Mouse (Mus musculus): ENCODE measurements at regions not wholly inside any gene's neighbourhood (a gene's known extent, or its start where the extent isn't known, plus 50 kb on each side); places are given as distances from the start of the nearest gene placed in this dataset.

DNA sequence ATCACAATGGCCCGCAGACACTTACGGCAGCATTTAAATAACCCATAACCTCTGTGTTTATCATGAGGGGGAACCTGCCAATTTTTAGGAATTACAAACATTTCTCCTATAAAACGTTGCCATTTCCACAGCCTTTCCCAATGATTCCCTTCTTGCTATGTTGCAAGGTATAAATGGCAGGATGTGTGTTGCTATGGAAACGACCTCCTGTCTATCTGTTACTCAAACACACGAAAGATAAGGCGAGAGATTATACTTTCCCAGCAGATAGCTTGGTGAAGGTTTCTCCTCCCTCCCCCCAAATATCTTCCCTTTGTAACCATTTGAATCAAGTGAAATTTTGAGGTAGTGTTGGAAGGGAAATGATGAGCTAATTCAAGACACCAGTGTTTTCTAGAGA, 509.8 kb upstream of the Mon1b start:
- no peak overlapping the region for H3K4me3 ChIP-seq (ENCODE audit: low read depth, low read length)
- H3K27ac ChIP-seq (ENCODE audit: low read depth) = no peak overlapping the region
- H3K9ac ChIP-seq (ENCODE audit: low read length) = no peak overlapping the region
- ATAC-seq (replicated peaks; ENCODE audit: low FRiP score, low TSS enrichment, low read depth) (no peak), DNase-seq (ENCODE audit: low spot score) (no peak)
- WGBS = 44% methylated on average over 6 of the region's 6 CpGs
- H3K27me3 ChIP-seq (replicated peaks; ENCODE audit: control insufficient read depth, insufficient read depth, low read length) = no peaks in the 10 kb centered on the region
- no peaks in the 10 kb centered on the region for H3K4me1 ChIP-seq (replicated peaks; ENCODE audit: control insufficient read depth, insufficient read depth, low read length)
- H3K4me2 ChIP-seq (ENCODE audit: low read length) = no peak overlapping the region
- no peaks in the 10 kb centered on the region for H3K36me3 ChIP-seq (ENCODE audit: control insufficient read depth, insufficient read depth, low read length)
- no peaks in the 10 kb centered on the region for H3K9me3 ChIP-seq (ENCODE audit: control insufficient read depth, low read length)

DNA sequence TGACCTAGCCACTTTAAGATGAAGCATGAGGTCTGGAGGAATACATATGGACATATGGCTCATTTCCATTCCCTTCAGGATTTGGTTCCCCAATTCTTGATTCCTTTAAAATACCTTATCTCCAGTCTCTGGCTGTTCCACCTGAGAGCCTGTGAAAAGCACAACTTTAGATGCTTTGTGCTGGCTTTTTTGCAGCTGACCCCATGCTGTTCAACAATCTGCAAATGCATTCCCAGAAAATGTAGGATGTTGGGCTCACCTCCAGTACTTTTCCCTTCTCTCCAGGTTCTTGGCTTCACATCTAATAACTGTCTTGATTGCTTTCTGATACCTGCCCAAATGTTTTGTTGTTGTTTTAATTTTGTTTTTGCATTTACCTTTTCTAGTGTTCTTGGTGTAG, 498.0 kb upstream of the Mon1b start:
- Histone ChIP-seq H3K36me3 (ENCODE audit: control insufficient read depth, insufficient read depth, low read length) (no peaks in the 10 kb centered on the region), H3K27me3 (replicated peaks; ENCODE audit: control insufficient read depth, insufficient read depth, low read length) (no peaks in the 10 kb centered on the region), H3K9me3 (ENCODE audit: control insufficient read depth, low read length) (no peaks in the 10 kb centered on the region), H3K27ac (ENCODE audit: low read depth) (no peak overlapping the region), H3K4me3 (ENCODE audit: low read depth, low read length) (no peak overlapping the region), H3K9ac (ENCODE audit: low read length) (no peak overlapping the region), H3K4me2 (ENCODE audit: low read length) (no peak overlapping the region), H3K4me1 (replicated peaks; ENCODE audit: control insufficient read depth, insufficient read depth, low read length) (no peaks in the 10 kb centered on the region)
- no peak for ATAC-seq (replicated peaks; ENCODE audit: low FRiP score, low TSS enrichment, low read depth)
- no peak for DNase-seq (ENCODE audit: low spot score)

DNA sequence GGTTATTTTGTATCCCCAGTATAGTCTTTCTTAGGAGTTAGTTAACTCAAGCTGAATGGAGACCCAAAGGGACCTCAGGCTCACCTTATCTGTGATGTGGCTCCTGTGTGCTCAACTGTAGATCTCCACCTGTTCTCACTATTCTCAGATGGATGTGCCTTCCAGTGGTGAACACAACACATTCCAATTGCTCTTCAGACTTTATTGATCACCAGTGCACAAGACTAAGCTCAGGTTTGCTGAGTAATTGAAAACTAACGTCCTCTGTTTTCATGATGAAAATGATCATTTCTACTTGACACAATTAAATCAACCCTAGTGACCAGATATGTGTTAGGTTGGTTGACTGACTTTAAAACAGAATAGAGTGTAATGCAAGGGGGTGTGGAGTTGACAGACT, 495.4 kb upstream of the Mon1b start:
- no peak overlapping the region for H3K27ac ChIP-seq (ENCODE audit: low read depth)
- no peak overlapping the region for H3K4me3 ChIP-seq (ENCODE audit: low read depth, low read length)
- no peak for ATAC-seq (replicated peaks; ENCODE audit: low FRiP score, low TSS enrichment, low read depth)
- no peaks in the 10 kb centered on the region for H3K9me3 ChIP-seq (ENCODE audit: control insufficient read depth, low read length)
- 86% methylated on average over 1 of the region's 1 CpGs for WGBS
- H3K36me3 ChIP-seq (ENCODE audit: control insufficient read depth, insufficient read depth, low read length) = no peaks in the 10 kb centered on the region
- H3K9ac ChIP-seq (ENCODE audit: low read length) = no peak overlapping the region
- no peaks in the 10 kb centered on the region for H3K27me3 ChIP-seq (replicated peaks; ENCODE audit: control insufficient read depth, insufficient read depth, low read length)
- no peak for DNase-seq (ENCODE audit: low spot score)
- no peaks in the 10 kb centered on the region for H3K4me1 ChIP-seq (replicated peaks; ENCODE audit: control insufficient read depth, insufficient read depth, low read length)
- H3K4me2 ChIP-seq (ENCODE audit: low read length) = no peak overlapping the region

DNA sequence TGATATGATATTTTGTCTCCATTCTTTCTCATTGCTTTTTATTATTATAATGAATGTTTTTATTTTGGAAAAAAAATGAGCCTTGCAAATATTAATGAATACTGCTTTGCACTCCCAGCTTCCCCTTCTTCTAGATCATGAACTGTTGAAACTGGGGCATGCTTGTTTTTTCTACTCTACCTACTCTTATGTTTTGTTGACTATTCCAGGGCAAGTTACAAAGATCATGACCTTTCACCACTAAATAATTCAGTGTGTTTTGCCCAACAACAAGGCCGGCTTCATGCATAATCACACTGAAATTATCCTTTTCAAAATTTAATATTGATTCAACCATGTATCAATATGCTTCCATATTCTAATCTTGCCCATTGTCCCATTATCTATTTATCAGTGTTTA, 494.3 kb upstream of the Mon1b start:
- no peak for DNase-seq (ENCODE audit: low spot score)
- no peaks in the 10 kb centered on the region for H3K36me3 ChIP-seq (ENCODE audit: control insufficient read depth, insufficient read depth, low read length)
- H3K9me3 ChIP-seq (ENCODE audit: control insufficient read depth, low read length) = no peaks in the 10 kb centered on the region
- no peak for ATAC-seq (replicated peaks; ENCODE audit: low FRiP score, low TSS enrichment, low read depth)
- H3K9ac ChIP-seq (ENCODE audit: low read length) = no peak overlapping the region
- 91% methylated on average over 1 of the region's 1 CpGs for WGBS
- H3K4me3 ChIP-seq (ENCODE audit: low read depth, low read length) = no peak overlapping the region
- H3K4me2 ChIP-seq (ENCODE audit: low read length) = no peak overlapping the region
- no peak overlapping the region for H3K27ac ChIP-seq (ENCODE audit: low read depth)
- no peaks in the 10 kb centered on the region for H3K27me3 ChIP-seq (replicated peaks; ENCODE audit: control insufficient read depth, insufficient read depth, low read length)
- no peaks in the 10 kb centered on the region for H3K4me1 ChIP-seq (replicated peaks; ENCODE audit: control insufficient read depth, insufficient read depth, low read length)

DNA sequence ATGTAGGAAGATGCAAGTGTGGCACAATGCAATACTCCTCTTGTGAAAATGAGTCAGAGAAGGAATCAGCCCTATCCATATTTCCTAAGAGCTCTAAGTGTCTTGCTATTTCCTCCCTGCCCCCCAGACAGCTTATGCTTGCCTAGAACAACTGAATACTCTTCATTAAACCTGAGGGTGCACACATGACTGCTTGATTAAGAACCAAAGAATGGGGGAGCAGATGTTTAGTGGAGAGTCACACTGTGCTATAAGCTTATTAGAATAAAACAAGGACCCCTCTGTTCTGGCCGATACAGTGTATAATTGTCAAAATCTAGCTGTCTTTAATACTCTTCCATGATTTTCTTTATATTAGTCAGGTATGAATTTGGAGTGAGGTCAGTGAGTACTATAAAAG, 458.8 kb upstream of the Mon1b start:
- no peaks in the 10 kb centered on the region for H3K36me3 ChIP-seq (ENCODE audit: control insufficient read depth, insufficient read depth, low read length)
- WGBS = 72% methylated on average over 1 of the region's 1 CpGs
- ATAC-seq (replicated peaks; ENCODE audit: low FRiP score, low TSS enrichment, low read depth) (no peak), DNase-seq (ENCODE audit: low spot score) (no peak)
- H3K4me1 ChIP-seq (replicated peaks; ENCODE audit: control insufficient read depth, insufficient read depth, low read length) = no peaks in the 10 kb centered on the region
- H3K4me3 ChIP-seq (ENCODE audit: low read depth, low read length) = no peak overlapping the region
- no peak overlapping the region for H3K4me2 ChIP-seq (ENCODE audit: low read length)
- H3K27ac ChIP-seq (ENCODE audit: low read depth) = no peak overlapping the region
- no peak overlapping the region for H3K9ac ChIP-seq (ENCODE audit: low read length)
- no peaks in the 10 kb centered on the region for H3K27me3 ChIP-seq (replicated peaks; ENCODE audit: control insufficient read depth, insufficient read depth, low read length)
- H3K9me3 ChIP-seq (ENCODE audit: control insufficient read depth, low read length) = no peaks in the 10 kb centered on the region

DNA sequence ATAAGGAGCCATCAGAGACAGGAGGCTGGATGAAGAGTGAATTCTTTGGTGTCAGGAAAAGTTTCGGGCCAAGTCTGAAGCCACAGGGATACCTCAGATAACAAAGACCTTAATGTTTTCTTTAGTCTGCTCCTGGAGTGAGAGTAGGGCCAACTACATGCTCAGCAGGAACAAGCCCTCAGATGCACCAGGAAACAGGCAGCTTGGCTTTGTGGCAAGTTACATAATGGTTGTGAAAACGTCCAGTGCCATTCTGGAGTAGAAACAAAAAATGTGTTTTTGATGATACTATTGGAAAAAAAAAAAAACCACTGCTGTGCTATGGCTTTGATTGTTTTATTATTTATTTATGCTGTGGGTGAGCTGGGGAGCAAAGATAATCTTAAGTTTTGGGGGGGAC, 452.2 kb upstream of the Mon1b start:
- H3K27me3 ChIP-seq (replicated peaks; ENCODE audit: control insufficient read depth, insufficient read depth, low read length) = no peaks in the 10 kb centered on the region

DNA sequence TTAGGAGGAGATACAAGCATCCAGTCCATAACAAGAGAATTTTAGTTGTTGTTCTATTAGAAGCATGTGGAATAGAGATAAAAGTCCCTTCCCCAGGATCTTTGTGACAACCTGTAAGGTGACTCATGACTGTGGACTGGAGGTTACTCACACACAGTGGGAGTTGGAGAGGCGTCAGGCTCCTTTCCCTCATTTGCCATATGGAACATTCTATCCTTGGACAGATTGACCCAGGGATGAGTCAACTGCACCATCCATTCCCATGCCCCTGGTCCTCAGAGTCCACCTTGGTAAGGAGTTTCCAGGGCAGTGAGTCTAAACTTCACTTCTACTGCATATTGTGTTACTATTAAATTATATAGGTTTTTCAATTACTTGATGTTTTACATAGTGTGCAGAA, 444.9 kb upstream of the Mon1b start:
- H3K4me1 ChIP-seq (replicated peaks; ENCODE audit: control insufficient read depth, insufficient read depth, low read length) = no peaks in the 10 kb centered on the region
- DNase-seq (ENCODE audit: low spot score) (no peak), ATAC-seq (replicated peaks; ENCODE audit: low FRiP score, low TSS enrichment, low read depth) (no peak)
- no peaks in the 10 kb centered on the region for H3K36me3 ChIP-seq (ENCODE audit: control insufficient read depth, insufficient read depth, low read length)
- no peak overlapping the region for H3K9ac ChIP-seq (ENCODE audit: low read length)
- H3K4me2 ChIP-seq (ENCODE audit: low read length) = no peak overlapping the region
- H3K27me3 ChIP-seq (replicated peaks; ENCODE audit: control insufficient read depth, insufficient read depth, low read length) = no peaks in the 10 kb centered on the region
- H3K9me3 ChIP-seq (ENCODE audit: control insufficient read depth, low read length) = no peaks in the 10 kb centered on the region
- H3K27ac ChIP-seq (ENCODE audit: low read depth) = no peak overlapping the region
- 81% methylated on average over 1 of the region's 1 CpGs for WGBS
- no peak overlapping the region for H3K4me3 ChIP-seq (ENCODE audit: low read depth, low read length)

More for the DNA sequence above, 452.2 kb upstream of the Mon1b start:
- 22% methylated on average over 2 of the region's 2 CpGs for WGBS
- ATAC-seq (replicated peaks; ENCODE audit: low FRiP score, low TSS enrichment, low read depth) (no peak), DNase-seq (ENCODE audit: low spot score) (no peak)
- Histone ChIP-seq H3K4me1 (replicated peaks; ENCODE audit: control insufficient read depth, insufficient read depth, low read length) (no peaks in the 10 kb centered on the region), H3K4me2 (ENCODE audit: low read length) (no peak overlapping the region), H3K4me3 (ENCODE audit: low read depth, low read length) (no peak overlapping the region), H3K36me3 (ENCODE audit: control insufficient read depth, insufficient read depth, low read length) (no peaks in the 10 kb centered on the region), H3K9ac (ENCODE audit: low read length) (no peak overlapping the region), H3K27ac (ENCODE audit: low read depth) (no peak overlapping the region), H3K9me3 (ENCODE audit: control insufficient read depth, low read length) (no peaks in the 10 kb centered on the region)

DNA sequence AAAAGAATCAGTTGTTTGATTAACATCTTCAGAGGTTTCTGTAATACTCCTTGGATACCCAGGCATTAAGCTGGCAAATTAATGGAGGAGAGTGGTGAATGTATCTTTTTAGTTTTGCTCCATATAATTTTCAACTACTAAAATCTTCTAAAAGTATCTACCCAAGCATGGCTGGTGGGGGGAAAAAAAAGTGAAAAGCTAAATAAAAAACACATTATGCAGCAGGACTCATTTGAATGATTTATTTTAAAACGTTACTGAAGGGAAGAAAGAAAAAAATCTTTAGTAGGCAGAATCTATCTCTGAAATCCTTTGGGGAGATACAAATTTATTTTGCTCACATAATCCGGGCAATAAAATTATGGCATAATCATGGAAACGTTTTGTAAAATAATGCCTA, 443.9 kb upstream of the Mon1b start:
- ATAC-seq (replicated peaks; ENCODE audit: low FRiP score, low TSS enrichment, low read depth) (no peak), DNase-seq (ENCODE audit: low spot score) (no peak)
- Histone ChIP-seq H3K36me3 (ENCODE audit: control insufficient read depth, insufficient read depth, low read length) (no peaks in the 10 kb centered on the region), H3K9ac (ENCODE audit: low read length) (no peak overlapping the region), H3K9me3 (ENCODE audit: control insufficient read depth, low read length) (no peaks in the 10 kb centered on the region), H3K4me3 (ENCODE audit: low read depth, low read length) (no peak overlapping the region), H3K4me1 (replicated peaks; ENCODE audit: control insufficient read depth, insufficient read depth, low read length) (no peaks in the 10 kb centered on the region), H3K27ac (ENCODE audit: low read depth) (no peak overlapping the region), H3K4me2 (ENCODE audit: low read length) (no peak overlapping the region), H3K27me3 (replicated peaks; ENCODE audit: control insufficient read depth, insufficient read depth, low read length) (no peaks in the 10 kb centered on the region)
- WGBS = 81% methylated on average over 3 of the region's 3 CpGs
